Mouse (Mus musculus) embryonic facial prominence, embryonic 15.5 days (tissue): ENCODE data around the gene Trappc1. TPM values are rescaled to one million over a fixed set of nuclear protein-coding genes. Genes with fewer than 3 reads are reported as not detected.

Experiments
- ATAC-seq: fragments of 200-750 bp; cut with Nextera tagmentation; 2 replicates; pipeline ENCODE4 v1.8.0; 2017; ENCODE audit warnings: low read depth, moderate TSS enrichment; ENCODE audit not compliant: insufficient number of reproducible peaks, low FRiP score, low TSS enrichment
- H3K27ac ChIP-seq: fragments of 300-500 bp; sonication (generic); replicated peaks from 2 replicates; pipeline ENCODE4 v1.5.1; 2015; ENCODE audit warnings: mild to moderate bottlenecking, inconsistent platforms
- H3K27me3 ChIP-seq: fragments of 300-500 bp; sonication (generic); 2 replicates; pipeline ENCODE4 v1.6.1; 2015; ENCODE audit warnings: inconsistent platforms
- H3K36me3 ChIP-seq: fragments of 300-500 bp; sonication (generic); 2 replicates; pipeline ENCODE4 v1.6.1; 2015; ENCODE audit warnings: mild to moderate bottlenecking, inconsistent platforms
- H3K4me1 ChIP-seq: fragments of 300-500 bp; sonication (generic); 2 replicates; pipeline ENCODE4 v1.6.1; 2015; ENCODE audit warnings: inconsistent platforms
- H3K4me2 ChIP-seq: fragments of 300-500 bp; sonication (generic); replicated peaks from 2 replicates; pipeline ENCODE4 v1.6.1; 2015; ENCODE audit warnings: mild to moderate bottlenecking, inconsistent platforms
- H3K4me3 ChIP-seq: fragments of 300-500 bp; sonication (generic); replicated peaks from 2 replicates; pipeline ENCODE4 v1.5.1; 2015; ENCODE audit warnings: mild to moderate bottlenecking, inconsistent platforms
- H3K9ac ChIP-seq: fragments of 300-500 bp; sonication (generic); 2 replicates; pipeline ENCODE4 v1.6.1; 2015; ENCODE audit warnings: inconsistent platforms
- H3K9me3 ChIP-seq: fragments of 300-500 bp; sonication (generic); replicated peaks from 2 replicates; pipeline ENCODE4 v1.6.1; 2016; ENCODE audit warnings: inconsistent platforms
- WGBS: fragments of 180-500 bp; shearing (Covaris S2); methylation state at CpG from one replicate; pipeline ENCODE4 v1.1.7; 2015; 5-methylcytosine and 5-hydroxymethylcytosine counted together
- polyA plus RNA-seq: library from polyadenylated mRNA; unstranded; fragments of >200 nt; fragmentation: Nextera tagmentation; extraction: Ambion mirVana; gene quantifications from 2 replicates; pipeline ENCODE4 v1.2.1, GENCODE M21; 2015

Gene Trappc1
- polyA plus RNA-seq = 150 and 156 TPM in 2 replicates

DNA sequence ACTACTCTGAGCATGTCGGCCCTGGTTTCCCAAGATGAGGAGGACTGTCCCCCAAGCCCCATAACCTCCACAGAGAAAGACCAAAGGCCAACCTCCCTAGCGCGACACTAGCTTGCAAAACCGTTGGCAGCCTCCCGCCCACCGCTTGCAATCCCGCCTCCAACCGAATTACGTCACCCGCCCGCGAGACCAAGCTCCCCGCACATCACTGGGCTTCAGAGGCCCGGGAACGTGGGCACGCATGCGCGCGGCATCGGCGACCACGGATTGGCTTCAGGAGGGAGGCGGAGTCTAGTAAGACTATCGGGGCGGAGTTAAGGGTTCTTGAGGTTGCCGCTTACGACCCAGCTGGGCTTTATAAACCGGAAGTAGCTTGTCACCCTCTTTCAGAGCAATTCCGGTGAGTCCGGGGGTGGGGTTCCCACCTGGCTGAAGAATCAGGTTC is at the start of gene Trappc1, which contains the start of gene Cntrob:
TSS of gene Trappc1 (plus strand) at position 314 of the 445 bp plus-strand sequence.
TSS of gene Cntrob (minus strand) at position 109 of the 445 bp plus-strand sequence.
- Histone ChIP-seq H3K9ac (peak within 1 kb of the TSS; percentile 64), H3K27me3 (peaks cover 19% of the 10 kb centered on the region), H3K4me2 (peak within 1 kb of the TSS; percentile 84), H3K9me3 (no peaks in the 10 kb centered on the region), H3K4me1 (peaks cover 44% of the 10 kb centered on the region), H3K4me3 (peak within 1 kb of the TSS; percentile 67), H3K36me3 (peaks cover 24% of the 10 kb centered on the region), H3K27ac (peak within 1 kb of the TSS; percentile 88)
- 0% methylated on average over 30 of the region's 30 CpGs for WGBS
- ATAC-seq = peak; percentile 94

DNA sequence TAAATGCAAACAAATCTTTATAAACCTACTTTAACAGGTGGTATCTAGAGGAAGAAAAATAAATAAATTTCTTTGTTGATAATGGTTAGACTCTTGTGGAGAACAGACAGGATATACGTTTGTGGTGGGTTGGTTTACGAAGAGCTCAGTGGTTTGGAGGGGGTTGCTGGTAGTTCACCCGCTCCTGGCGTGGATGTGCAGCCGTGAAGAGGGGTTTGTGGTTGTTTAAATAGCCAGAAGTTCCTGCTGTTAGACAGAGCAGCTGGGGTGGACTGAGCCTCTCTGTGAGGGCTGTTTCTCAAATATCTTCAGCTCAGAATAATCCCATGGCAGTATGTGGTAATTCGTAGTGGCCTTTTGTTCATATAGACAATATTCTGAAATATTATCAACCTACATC is 48.1 kb upstream of the Trappc1 start:
- no peak for ATAC-seq
- no peaks in the 10 kb centered on the region for H3K27me3 ChIP-seq
- H3K4me3 ChIP-seq = no peak overlapping the region
- H3K9me3 ChIP-seq = no peaks in the 10 kb centered on the region
- H3K27ac ChIP-seq = no peak overlapping the region
- no peaks in the 10 kb centered on the region for H3K36me3 ChIP-seq
- no peak overlapping the region for H3K4me2 ChIP-seq
- no peak overlapping the region for H3K9ac ChIP-seq
- H3K4me1 ChIP-seq = no peaks in the 10 kb centered on the region
- WGBS = 70% methylated on average over 6 of the region's 6 CpGs

DNA sequence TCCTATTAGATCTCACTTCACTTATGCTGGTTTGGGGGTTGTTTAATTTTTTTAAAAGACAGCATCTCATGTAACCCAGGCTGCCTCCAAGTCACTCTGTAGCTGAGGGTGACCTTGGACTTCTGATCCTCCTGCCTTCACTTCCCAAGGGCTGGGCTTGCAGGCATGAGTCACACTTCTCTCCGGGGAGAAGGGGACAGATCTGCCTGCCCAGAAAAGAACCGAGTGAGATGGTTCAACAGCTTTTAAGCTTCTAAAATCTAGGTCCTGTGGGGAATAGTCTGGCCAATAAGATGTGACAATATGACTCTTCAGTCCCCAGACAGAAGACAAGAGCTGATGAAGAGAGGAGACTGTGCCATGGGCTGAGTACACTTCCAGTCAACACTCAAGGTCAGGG is 47.7 kb upstream of the Trappc1 start:
- no peaks in the 10 kb centered on the region for H3K27me3 ChIP-seq
- no peak overlapping the region for H3K4me3 ChIP-seq
- no peaks in the 10 kb centered on the region for H3K9me3 ChIP-seq
- no peak overlapping the region for H3K27ac ChIP-seq
- WGBS = 51% methylated on average over 2 of the region's 2 CpGs
- no peaks in the 10 kb centered on the region for H3K4me1 ChIP-seq
- H3K9ac ChIP-seq = no peak overlapping the region
- no peak for ATAC-seq
- no peaks in the 10 kb centered on the region for H3K36me3 ChIP-seq
- no peak overlapping the region for H3K4me2 ChIP-seq

DNA sequence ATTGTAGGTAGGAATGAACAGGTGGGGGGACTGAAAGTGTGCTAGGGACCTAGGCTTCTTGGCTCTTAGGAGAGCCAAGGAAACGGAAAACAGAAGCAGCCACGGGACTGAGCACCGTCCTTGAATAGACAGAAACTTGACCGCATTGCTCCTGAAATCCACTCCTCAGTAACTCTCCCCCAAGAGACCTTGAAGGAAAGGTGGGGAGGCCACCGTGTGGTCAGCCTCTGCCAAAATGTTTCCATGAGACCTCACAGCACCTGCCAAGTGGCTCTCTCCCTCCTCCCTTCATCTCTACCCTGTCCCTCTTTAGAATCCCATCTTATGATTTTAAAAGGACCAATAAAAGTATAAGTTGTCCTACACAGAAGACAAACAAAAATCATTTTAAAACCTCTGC is 46.5 kb upstream of the Trappc1 start:
- WGBS = 59% methylated on average over 5 of the region's 5 CpGs
- Histone ChIP-seq H3K27ac (no peak overlapping the region), H3K27me3 (no peaks in the 10 kb centered on the region), H3K4me1 (no peaks in the 10 kb centered on the region), H3K9me3 (no peaks in the 10 kb centered on the region), H3K36me3 (no peaks in the 10 kb centered on the region), H3K9ac (no peak overlapping the region), H3K4me3 (no peak overlapping the region), H3K4me2 (no peak overlapping the region)
- no peak for ATAC-seq

DNA sequence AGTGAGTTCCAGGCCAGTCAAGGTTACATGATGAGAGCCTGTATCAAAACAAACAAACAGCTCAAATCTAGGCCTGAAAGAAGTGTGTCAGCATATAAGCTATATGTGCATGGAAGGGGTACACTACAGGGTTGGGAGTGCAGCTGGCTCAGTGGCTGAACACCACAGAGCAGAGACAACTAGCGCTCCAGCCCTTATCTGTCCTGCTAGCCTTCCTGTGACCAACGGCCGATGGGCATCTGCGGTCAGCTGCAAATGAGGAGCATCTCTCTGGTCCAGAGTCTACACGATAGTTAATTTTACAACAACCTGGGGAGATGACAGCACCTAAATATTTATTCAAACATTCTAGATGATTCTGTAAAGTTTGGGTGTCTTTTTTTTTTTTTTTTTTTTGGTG is 32.7 kb upstream of the Trappc1 start:
- Histone ChIP-seq H3K4me3 (no peak overlapping the region), H3K4me1 (no peaks in the 10 kb centered on the region), H3K9me3 (no peaks in the 10 kb centered on the region), H3K9ac (no peak overlapping the region), H3K4me2 (no peak overlapping the region), H3K27ac (no peak overlapping the region), H3K27me3 (no peaks in the 10 kb centered on the region), H3K36me3 (no peaks in the 10 kb centered on the region)
- no peak for ATAC-seq
- WGBS = 93% methylated on average over 5 of the region's 5 CpGs

DNA sequence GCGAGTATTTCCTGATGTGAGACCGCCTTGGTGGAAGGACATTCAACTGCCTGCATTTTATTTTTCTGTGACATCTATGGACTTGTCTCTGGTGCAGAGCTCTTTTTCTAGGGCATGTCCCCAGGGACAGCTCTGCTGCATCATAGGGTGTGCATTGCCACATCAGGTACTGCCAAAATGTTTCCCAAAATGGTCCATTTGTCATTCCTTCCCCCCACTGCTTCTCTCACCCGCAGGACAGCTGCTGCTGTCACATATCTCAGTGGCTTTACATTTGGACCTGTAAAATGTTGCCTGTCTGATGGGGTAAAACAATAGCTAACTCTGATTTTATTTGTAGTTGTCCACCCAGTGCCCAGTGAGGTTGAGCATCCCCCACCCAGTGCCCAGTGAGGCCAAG is 28.5 kb upstream of the Trappc1 start:
- no peaks in the 10 kb centered on the region for H3K4me1 ChIP-seq
- no peaks in the 10 kb centered on the region for H3K9me3 ChIP-seq
- H3K27ac ChIP-seq = no peak overlapping the region
- ATAC-seq = no peak
- no peaks in the 10 kb centered on the region for H3K27me3 ChIP-seq
- no peak overlapping the region for H3K9ac ChIP-seq
- H3K36me3 ChIP-seq = peaks cover 3% of the 10 kb centered on the region; the same call in 1 of the 2 replicates
- WGBS = 90% methylated on average over 3 of the region's 3 CpGs
- H3K4me3 ChIP-seq = no peak overlapping the region
- H3K4me2 ChIP-seq = no peak overlapping the region

DNA sequence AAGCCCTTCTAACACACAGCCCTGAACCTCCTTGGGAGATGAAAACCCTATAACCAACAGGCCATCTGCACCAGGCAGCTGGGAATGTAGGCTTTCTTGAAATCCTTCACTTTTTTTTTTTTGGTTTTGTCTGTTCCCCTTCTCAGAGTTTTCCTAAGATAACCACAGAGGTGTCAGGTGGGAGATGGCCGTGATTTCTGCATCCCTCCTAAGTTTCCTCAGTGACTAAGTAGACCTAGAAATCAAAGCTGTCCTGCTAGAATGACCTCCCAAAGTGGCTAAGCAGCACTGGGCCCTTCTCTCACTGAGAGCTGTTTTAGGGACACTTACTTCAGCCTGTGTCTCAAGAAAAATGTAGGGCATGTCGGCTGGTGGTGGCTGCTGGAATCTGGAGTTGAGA is 26.0 kb upstream of the Trappc1 start:
- Histone ChIP-seq H3K27ac (no peak overlapping the region), H3K9ac (no peak overlapping the region), H3K4me1 (no peaks in the 10 kb centered on the region), H3K4me3 (no peak overlapping the region), H3K36me3 (peaks cover 22% of the 10 kb centered on the region), H3K9me3 (no peaks in the 10 kb centered on the region), H3K4me2 (no peak overlapping the region), H3K27me3 (no peaks in the 10 kb centered on the region)
- 86% methylated on average over 2 of the region's 2 CpGs for WGBS
- no peak for ATAC-seq

DNA sequence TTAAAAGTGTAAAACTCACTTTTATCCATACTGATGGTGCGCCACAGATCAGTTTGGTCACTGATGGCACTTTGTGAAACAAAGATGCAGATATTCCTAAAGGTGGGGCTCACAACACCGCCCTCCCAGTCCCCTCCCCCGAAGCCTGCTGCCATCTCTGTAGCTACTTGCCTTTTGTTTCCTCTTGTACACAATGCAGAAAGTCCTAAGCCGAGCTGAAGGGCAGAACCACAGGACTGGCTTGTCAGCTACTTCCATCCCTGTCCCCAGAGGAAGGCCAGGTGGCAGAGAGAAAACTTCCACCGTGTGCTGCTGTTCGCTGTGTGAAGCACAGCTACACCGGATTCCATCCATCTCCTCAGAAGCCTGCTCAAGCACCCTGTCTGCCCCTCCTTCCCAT is 25.5 kb upstream of the Trappc1 start:
- ATAC-seq = no peak
- Histone ChIP-seq H3K36me3 (peaks cover 26% of the 10 kb centered on the region), H3K4me3 (no peak overlapping the region), H3K9me3 (no peaks in the 10 kb centered on the region), H3K4me2 (no peak overlapping the region), H3K4me1 (no peaks in the 10 kb centered on the region), H3K9ac (no peak overlapping the region), H3K27me3 (no peaks in the 10 kb centered on the region), H3K27ac (no peak overlapping the region)
- 74% methylated on average over 7 of the region's 7 CpGs for WGBS

DNA sequence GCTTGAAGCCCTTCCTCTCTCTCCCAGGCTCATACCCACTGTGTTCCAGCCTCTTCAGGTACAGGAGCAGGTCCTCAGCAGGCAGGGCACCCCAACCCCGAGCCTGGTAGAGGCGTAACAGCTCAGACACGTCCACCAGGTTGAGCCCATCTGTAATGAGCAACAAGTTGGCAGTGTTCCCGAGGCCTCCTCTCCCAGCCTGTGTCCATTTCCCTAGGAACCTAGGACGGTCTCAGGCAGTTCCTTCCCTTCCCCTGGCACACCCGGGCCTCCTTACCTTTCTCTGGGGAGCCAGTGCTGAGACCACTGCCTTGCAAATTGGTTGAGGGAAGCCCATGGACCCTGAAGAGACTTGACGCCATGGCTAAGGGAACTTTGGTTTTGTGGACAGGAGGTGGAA is 21.0 kb upstream of the Trappc1 start:
- WGBS = 83% methylated on average over 7 of the region's 7 CpGs
- no peak for ATAC-seq
- H3K4me1 ChIP-seq = no peaks in the 10 kb centered on the region
- no peak overlapping the region for H3K4me2 ChIP-seq
- H3K9ac ChIP-seq = no peak overlapping the region
- peaks cover 68% of the 10 kb centered on the region for H3K36me3 ChIP-seq
- no peak overlapping the region for H3K27ac ChIP-seq
- H3K9me3 ChIP-seq = no peaks in the 10 kb centered on the region
- H3K27me3 ChIP-seq = no peaks in the 10 kb centered on the region
- H3K4me3 ChIP-seq = no peak overlapping the region

DNA sequence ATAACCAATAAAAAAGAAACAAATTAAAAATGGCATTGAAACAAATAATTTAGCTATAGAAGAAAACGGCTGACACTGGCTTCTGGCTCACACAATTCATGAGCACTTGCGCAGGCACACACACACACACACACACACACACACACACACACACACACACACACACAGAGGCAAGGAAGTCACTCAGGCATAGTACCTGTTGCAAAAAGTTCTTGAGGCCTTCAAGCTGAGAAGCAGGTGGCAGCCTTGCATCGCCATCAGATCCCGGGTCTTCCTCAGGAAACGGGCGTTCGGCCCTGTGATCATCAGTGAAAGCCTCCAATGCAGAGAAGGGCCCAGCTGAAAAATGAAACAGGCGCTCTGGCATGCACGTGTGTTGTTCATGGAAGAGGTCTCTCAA is 18.5 kb upstream of the Trappc1 start:
- H3K36me3 ChIP-seq = peaks cover 84% of the 10 kb centered on the region
- H3K27me3 ChIP-seq = no peaks in the 10 kb centered on the region
- no peaks in the 10 kb centered on the region for H3K9me3 ChIP-seq
- no peaks in the 10 kb centered on the region for H3K4me1 ChIP-seq
- H3K27ac ChIP-seq = no peak overlapping the region
- H3K9ac ChIP-seq = no peak overlapping the region
- no peak overlapping the region for H3K4me3 ChIP-seq
- H3K4me2 ChIP-seq = no peak overlapping the region
- ATAC-seq = no peak
- WGBS = 90% methylated on average over 9 of the region's 9 CpGs

DNA sequence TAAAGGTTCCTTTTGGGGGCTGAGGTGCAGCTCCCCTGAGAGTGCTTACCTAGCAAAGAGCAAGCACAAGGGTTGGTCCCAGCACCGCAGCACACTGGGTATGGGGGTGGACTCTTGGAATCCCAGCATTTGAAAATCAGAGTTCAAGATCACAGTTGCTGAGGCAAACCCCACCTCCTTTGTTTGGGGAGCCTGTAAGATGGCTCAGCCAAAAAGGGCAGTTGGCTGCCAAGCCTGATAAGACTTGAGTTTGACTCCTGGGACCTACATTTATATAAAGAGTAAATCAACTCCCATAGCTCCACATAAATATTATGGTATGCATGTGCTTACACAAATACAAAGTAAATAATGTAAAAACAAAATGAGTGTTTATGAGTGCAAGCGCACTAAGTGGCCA is 17.7 kb upstream of the Trappc1 start:
- no peak for ATAC-seq
- WGBS = 95% methylated on average over 2 of the region's 2 CpGs
- Histone ChIP-seq H3K27me3 (no peaks in the 10 kb centered on the region), H3K9me3 (no peaks in the 10 kb centered on the region), H3K36me3 (peaks cover 86% of the 10 kb centered on the region), H3K4me2 (no peak overlapping the region), H3K9ac (no peak overlapping the region), H3K27ac (no peak overlapping the region), H3K4me1 (no peaks in the 10 kb centered on the region), H3K4me3 (no peak overlapping the region)

DNA sequence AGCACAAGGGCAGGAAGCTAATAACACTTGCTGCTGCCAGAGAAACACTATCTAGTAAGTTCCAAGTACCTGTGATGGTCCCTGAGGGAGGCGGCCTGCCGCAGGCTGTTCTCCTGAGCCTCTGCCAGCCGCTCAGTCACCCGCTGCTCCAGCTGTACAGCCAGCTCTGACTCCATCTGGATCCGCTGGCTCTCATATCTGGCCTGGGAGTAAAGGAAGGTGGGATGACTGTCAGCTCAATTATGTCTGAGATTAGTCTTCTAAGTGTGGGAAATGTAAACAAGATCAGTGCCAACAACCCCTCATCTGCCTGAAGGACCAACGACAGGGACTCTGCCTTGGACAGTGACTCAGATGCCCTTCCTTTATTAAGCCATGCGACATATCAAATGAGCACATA is 12.5 kb upstream of the Trappc1 start:
- H3K9me3 ChIP-seq = no peaks in the 10 kb centered on the region
- no peak overlapping the region for H3K27ac ChIP-seq
- no peak overlapping the region for H3K9ac ChIP-seq
- H3K4me1 ChIP-seq = no peaks in the 10 kb centered on the region
- 0 out of 2 replicates have a peak, but pooled peaks have one; percentile 60 for ATAC-seq
- peaks cover 70% of the 10 kb centered on the region for H3K36me3 ChIP-seq
- no peak overlapping the region for H3K4me2 ChIP-seq
- WGBS = 77% methylated on average over 7 of the region's 7 CpGs
- H3K4me3 ChIP-seq = no peak overlapping the region
- no peaks in the 10 kb centered on the region for H3K27me3 ChIP-seq
